Mouse (Mus musculus) CH12.LX (cell line): ENCODE data around the gene Nhsl2.

Source experiments
- CHD1 ChIP-seq: IDR thresholded peaks from 2 replicates; pipeline ENCODE4 v1.6.1; 2012; ENCODE audit warnings: low read depth, low read length, improper control_type of control experiment, inconsistent platforms
- CTCF ChIP-seq, 2 experiments: IDR thresholded peaks in 1 of 2; conservative IDR thresholded peaks in 1 of 2; 2 replicates each; pipeline ENCODE4 v1.5.1; 2011 to 2012; ENCODE audit warnings: low read depth in 2 of 2, low read length in 2 of 2, improper control_type of control experiment in 1 of 2, inconsistent platforms in 1 of 2, mild to moderate bottlenecking in 1 of 2, moderate library complexity in 1 of 2
- EP300 ChIP-seq: IDR thresholded peaks from 2 replicates; pipeline ENCODE4 v1.6.1; 2011; ENCODE audit warnings: low read length, improper control_type of control experiment
- JUND ChIP-seq: conservative IDR thresholded peaks from 2 replicates; pipeline ENCODE4 v1.6.1; 2011; ENCODE audit warnings: low read depth, low read length, improper control_type of control experiment
- MAFK ChIP-seq: IDR thresholded peaks from 2 replicates; pipeline ENCODE4 v1.6.1; 2011; ENCODE audit warnings: low read length, improper control_type of control experiment; ENCODE audit not compliant: insufficient replicate concordance
- POLR2A ChIP-seq: IDR thresholded peaks from 2 replicates; pipeline ENCODE4 v1.6.1; 2011; ENCODE audit warnings: low read depth, mild to moderate bottlenecking, improper control_type of control experiment, low read length
- TCF12 ChIP-seq: IDR thresholded peaks from 2 replicates; pipeline ENCODE4 v1.6.1; 2014; ENCODE audit warnings: low read depth, mild to moderate bottlenecking, inconsistent platforms, low read length, improper control_type of control experiment

DNA sequence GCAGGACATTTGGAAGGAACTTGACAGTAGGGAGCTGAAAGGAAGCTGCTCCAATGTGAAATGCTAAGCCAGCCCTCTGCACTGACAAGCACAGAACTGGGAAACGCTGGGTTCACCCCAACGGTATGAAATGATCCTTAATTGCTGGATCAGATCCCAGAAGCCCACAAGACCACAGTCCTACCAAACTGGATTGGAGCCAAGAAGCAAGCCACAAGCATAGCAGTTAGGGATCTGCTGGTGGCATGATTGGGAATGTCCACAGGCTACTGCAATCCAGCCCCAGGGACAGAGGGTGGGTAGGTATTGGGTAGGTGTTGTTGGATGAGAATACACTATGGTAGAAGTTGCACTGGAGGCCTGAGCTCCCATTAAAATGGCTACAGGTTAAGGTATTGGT lies 94.6 kb downstream of the Nhsl2 start:
- TF ChIP-seq CTCF (conservative IDR thresholded peaks at IDR 0.05 in 1 of 2, IDR thresholded peaks at IDR 0.05 in 1 of 2; ENCODE audit: low read depth in 2 of 2, low read length in 2 of 2) (no peak), EP300 (no peak), POLR2A (no peak), CHD1 (no peak), MAFK (no peak), TCF12 (no peak), JUND (no peak)
